Mouse (Mus musculus) cerebellum, adult 2 months (tissue): ENCODE data around the gene Rsrc2.
"Not testable (repeated sequence)": the region's sequence is repeated elsewhere in the genome, so short reads cannot be mapped to it uniquely, and the experiment has no call there.

ENCODE experiments used
- CTCF ChIP-seq: fragments of 200-500 bp; IDR thresholded peaks from 2 replicates; pipeline ENCODE4 v1.5.1; 2011; ENCODE audit warnings: low read depth, mild to moderate bottlenecking, control low read depth, low read length, moderate library complexity, borderline replicate concordance; ENCODE audit not compliant: insufficient read depth
- POLR2A ChIP-seq: fragments of 200-500 bp; IDR thresholded peaks from 2 replicates; pipeline ENCODE4 v1.6.1; 2011; ENCODE audit warnings: low read length, control low read depth, borderline replicate concordance; ENCODE audit not compliant: insufficient read depth

DNA sequence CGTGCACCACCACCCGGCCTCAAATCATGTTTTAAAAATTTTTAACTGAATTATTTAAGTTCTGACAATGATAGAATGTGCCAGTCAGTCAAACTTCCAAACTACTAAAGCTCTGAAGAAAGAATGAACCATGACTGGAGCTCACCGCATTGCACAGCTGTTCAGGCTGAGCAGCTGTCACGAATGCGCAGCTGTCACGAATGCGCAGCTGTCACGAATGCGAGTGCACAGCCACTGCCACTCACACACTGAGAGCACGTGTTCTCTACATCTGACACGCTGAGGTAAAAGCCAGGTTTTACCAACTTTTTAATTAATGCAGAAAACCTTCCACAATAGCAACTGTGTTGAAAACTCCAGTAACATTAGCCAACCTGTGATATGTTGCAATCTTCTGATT is 17.2 kb upstream of the Rsrc2 start:
- not testable (repeated sequence) for TF ChIP-seq CTCF, POLR2A
